Mouse (Mus musculus) heart, embryonic 16.5 days (tissue): ENCODE measurements around the gene Incenp. TPM values are rescaled to one million over a fixed set of nuclear protein-coding genes. Genes with fewer than 3 reads are reported as not detected.
A peak's percentile ranks its signal among the peaks of the same experiment; 100 is the strongest.
"Not testable (repeated sequence)": the region's sequence is repeated elsewhere in the genome, so short reads cannot be mapped to it uniquely, and the experiment has no call there.

Experiments
- ATAC-seq: fragments of 200-750 bp; cut with Nextera tagmentation; replicated peaks from 2 replicates; pipeline ENCODE4 v1.8.0; 2017; ENCODE audit warnings: moderate number of reproducible peaks; ENCODE audit not compliant: insufficient read depth, low FRiP score; ENCODE audit errors: extremely low read depth
- H3K27ac ChIP-seq: fragments of 300-500 bp; sonication (generic); 2 replicates; pipeline ENCODE4 v1.5.1; 2014; ENCODE audit warnings: mild to moderate bottlenecking, low read length, control low read depth, moderate library complexity
- H3K27me3 ChIP-seq: fragments of 300-500 bp; sonication (generic); 2 replicates; pipeline ENCODE4 v1.6.1; 2014; ENCODE audit warnings: low read length, mixed read lengths; ENCODE audit not compliant: control insufficient read depth, insufficient read depth
- H3K36me3 ChIP-seq: fragments of 300-500 bp; sonication (generic); 2 replicates; pipeline ENCODE4 v1.6.1; 2014; ENCODE audit not compliant: control insufficient read depth, insufficient read depth
- H3K4me1 ChIP-seq: fragments of 300-500 bp; sonication (generic); 2 replicates; pipeline ENCODE4 v1.6.1; 2014; ENCODE audit warnings: low read length, mixed read lengths; ENCODE audit not compliant: control insufficient read depth, insufficient read depth
- H3K4me2 ChIP-seq: fragments of 300-500 bp; sonication (generic); 2 replicates; pipeline ENCODE4 v1.6.1; 2014; ENCODE audit warnings: low read depth, mild to moderate bottlenecking, control low read depth, low read length
- H3K4me3 ChIP-seq: fragments of 300-500 bp; sonication (generic); 2 replicates; pipeline ENCODE4 v1.5.1; 2014; ENCODE audit warnings: mild to moderate bottlenecking, control low read depth, low read length
- H3K9ac ChIP-seq: fragments of 300-500 bp; sonication (generic); 2 replicates; pipeline ENCODE4 v1.6.1; 2014; ENCODE audit warnings: low read length, control low read depth
- H3K9me3 ChIP-seq: fragments of 300-500 bp; sonication (generic); replicated peaks from 2 replicates; pipeline ENCODE4 v1.6.1; 2016; ENCODE audit warnings: low read length; ENCODE audit not compliant: control insufficient read depth
- WGBS: fragments of 180-500 bp; shearing (Covaris S2); extraction: QIAGEN DNeasy Blood & Tissue Kit; methylation state at CpG from one replicate; pipeline ENCODE4 v1.1.7; 2014; 5-methylcytosine and 5-hydroxymethylcytosine counted together
- microRNA-seq: library from miRNA; unstranded; fragments of <30 nt; microRNA quantifications from one replicate; pipeline ENCODE4, GENCODE M21; 2017
- polyA plus RNA-seq: library from polyadenylated mRNA; unstranded; fragments of >200 nt; fragmentation: Nextera tagmentation; extraction: Ambion mirVana; gene quantifications from 2 replicates; pipeline ENCODE4 v1.2.1, GENCODE M21; 2015

Incenp gene
- polyA plus RNA-seq, 1 experiment from 2014 or later = 72.1 TPM

DNA sequence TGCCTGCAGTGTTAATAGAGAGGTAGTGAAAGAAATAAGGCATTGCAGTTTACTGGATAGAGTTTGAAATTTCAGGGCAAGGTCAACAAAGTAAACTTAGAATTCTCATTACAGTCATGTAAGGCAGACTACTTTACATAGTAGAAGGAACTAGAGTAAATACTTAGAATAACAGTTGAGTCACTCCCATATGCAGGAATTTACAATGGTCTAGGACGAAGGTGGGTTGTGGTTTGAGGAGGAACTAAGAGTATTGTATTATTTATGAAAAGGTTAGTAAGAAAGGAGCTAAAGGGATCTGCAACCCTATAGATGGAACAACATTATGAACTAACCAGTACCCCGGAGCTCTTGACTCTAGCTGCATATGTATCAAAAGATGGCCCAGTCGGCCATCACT, 38.5 kb downstream of the Incenp start:
- H3K9ac ChIP-seq, H3K4me3 ChIP-seq, H3K27ac ChIP-seq, H3K36me3 ChIP-seq, H3K9me3 ChIP-seq, ATAC-seq, H3K4me2 ChIP-seq, H3K4me1 ChIP-seq, H3K27me3 ChIP-seq: not testable (repeated sequence)
- 88% methylated on average over 2 of the region's 3 CpGs for WGBS

DNA sequence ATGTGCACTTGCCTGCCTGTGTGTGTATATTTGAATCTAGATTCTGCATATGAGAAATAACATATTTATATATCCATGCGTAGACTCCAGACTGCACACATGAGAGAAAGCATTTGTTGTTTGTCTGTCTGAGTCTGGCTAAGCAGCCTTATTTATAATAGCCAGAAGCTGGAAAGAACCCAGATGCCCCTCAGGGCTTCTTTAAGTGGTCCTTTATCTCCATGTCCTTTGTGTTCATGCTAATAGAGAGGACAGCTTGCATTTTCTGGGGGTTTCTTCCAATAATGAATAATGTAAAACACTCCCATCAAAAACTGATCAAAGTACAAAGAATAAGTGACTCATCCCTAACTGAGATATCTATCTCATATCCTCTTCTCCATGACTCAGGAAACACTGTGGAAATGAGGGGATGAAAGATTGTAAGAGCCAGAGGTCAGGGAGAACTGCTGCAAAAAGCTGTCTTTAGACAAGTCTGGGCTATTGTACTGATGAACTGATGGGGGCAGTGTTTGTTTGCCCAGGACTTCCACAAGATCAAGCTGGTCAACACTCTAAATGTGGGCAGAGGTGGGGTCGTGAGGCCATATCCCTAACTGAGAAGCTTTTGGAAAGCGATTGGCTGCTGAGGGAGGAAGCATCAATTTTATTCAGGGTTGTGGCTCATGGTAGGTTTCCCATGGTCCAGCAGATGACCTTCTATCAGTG, 49.8 kb downstream of the Incenp start:
- not testable (repeated sequence) for ATAC-seq, H3K27me3 ChIP-seq, H3K4me2 ChIP-seq, H3K4me3 ChIP-seq, H3K4me1 ChIP-seq, H3K9me3 ChIP-seq, H3K36me3 ChIP-seq, H3K9ac ChIP-seq, H3K27ac ChIP-seq
- 64% methylated on average over 3 of the region's 3 CpGs for WGBS

DNA sequence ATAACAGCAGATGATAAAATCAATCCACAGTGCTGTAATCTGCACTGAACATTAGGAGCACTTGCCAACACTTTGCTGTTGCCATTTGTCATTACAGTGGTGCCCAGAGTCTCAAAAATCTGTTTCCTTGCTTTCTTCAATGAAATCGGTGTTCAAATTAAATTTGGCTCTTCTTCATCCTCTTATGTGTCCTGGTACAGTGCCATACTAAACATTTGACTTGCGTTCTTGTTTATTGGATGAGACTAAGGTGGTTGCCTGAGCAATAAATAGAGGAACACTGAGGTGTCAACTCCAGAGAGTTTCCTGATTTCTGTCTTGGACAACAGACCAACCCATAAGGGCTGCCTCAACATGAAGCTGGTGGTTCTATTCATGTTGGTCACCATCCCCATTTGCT, 52.1 kb downstream of the Incenp start, which contains the start of gene Scgb2a2:
TSS of gene Scgb2a2 (plus strand) at position 301 of the 400 bp plus-strand sequence.
- Histone ChIP-seq H3K4me3 (no peak within 1 kb of the TSS), H3K36me3 (no peaks in the 10 kb centered on the region), H3K4me2 (no peak within 1 kb of the TSS), H3K27me3 (no peaks in the 10 kb centered on the region), H3K27ac (no peak within 1 kb of the TSS), H3K9ac (no peak within 1 kb of the TSS), H3K4me1 (no peaks in the 10 kb centered on the region), H3K9me3 (no peaks in the 10 kb centered on the region)
- no peak for ATAC-seq
- WGBS = 70% methylated on average over 2 of the region's 2 CpGs

DNA sequence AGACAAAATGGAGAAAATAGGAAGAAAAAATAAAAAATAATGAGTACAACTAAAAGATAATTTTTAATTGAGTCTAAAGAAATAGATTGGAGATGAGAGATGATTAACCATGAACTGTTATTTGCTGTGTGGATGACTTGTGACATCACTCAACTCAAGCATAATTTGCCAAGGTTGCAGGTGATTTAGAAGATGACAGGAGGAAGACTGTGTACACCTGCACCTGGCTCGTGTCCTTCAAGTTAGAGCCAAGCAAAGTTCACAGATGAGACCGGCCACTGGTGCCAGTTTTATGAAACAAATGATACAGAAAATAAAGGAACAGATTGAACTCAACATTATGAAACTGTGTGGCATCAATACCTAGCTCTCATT, 62.0 kb downstream of the Incenp start:
- Histone ChIP-seq H3K4me2 (no peak overlapping the region), H3K27me3 (no peaks in the 10 kb centered on the region), H3K4me3 (no peak overlapping the region), H3K9me3 (no peaks in the 10 kb centered on the region), H3K27ac (no peak overlapping the region), H3K9ac (no peak overlapping the region), H3K36me3 (no peaks in the 10 kb centered on the region), H3K4me1 (no peaks in the 10 kb centered on the region)
- WGBS = 51% methylated on average over 2 of the region's 2 CpGs
- no peak for ATAC-seq

DNA sequence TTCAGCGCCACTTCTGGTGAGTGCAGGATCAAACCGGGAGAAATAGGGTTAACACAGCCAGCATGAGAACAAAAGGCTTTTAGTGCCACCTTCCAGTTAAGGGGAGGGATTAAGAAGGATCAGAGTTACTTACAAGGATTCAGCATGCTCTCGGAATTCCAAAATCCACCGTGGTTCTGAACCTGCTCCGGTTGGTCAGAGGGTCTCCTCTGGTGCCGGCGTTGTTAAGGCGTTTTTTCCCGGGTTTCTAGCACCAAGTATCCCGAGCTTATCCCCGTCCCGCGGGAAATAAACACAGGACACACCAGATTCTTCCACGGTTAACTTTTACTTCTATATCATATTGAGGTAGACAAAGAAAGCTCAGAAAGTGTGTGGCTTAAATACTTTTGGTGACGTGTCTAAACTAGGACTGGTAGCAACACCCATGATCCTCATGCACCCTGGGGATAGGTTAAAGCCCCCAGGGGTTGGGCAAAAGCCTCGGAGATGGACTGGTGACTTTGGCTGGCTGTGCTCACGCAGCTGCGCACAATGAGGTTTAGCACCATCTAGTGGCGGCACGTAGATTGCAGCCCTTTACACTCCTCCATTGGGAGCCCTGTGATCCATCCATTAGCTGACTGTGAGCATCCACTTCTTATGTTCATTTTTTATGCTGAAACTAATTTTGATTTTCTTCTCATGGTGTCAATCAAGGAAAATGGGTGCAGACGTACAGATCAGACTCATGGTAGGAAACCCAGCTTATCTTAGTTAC, 62.6 kb downstream of the Incenp start:
- H3K9ac ChIP-seq, H3K4me1 ChIP-seq, H3K9me3 ChIP-seq, H3K36me3 ChIP-seq, H3K27me3 ChIP-seq: not testable (repeated sequence)
- H3K4me3 ChIP-seq = peak overlapping the region; percentile 47
- peak overlapping the region; percentile 48; the same call in 1 of the 2 replicates for H3K27ac ChIP-seq
- peak; percentile 83 for ATAC-seq
- WGBS = 18% methylated on average over 17 of the region's 21 CpGs
- H3K4me2 ChIP-seq = peak overlapping the region; percentile 45; the same call in 1 of the 2 replicates

Small RNA genes lying within 50 kb of the gene (microRNA-seq; reads per million reads assigned to microRNA genes)
- gene Gm22369 (not detected), gene Gm24484 (not detected)

Other genes with a start within 250 kb of the Incenp start
- gene Scgb2a2, start 52.0 kb downstream of the Incenp start, polyA plus RNA-seq = not detected in 2 replicates
- gene Fth1, start 81.0 kb upstream of the Incenp start, polyA plus RNA-seq = 1,934 and 2,252 TPM in 2 replicates
- gene Best1, start 102.1 kb upstream of the Incenp start, polyA plus RNA-seq = 0.28 and 0.30 TPM in 2 replicates
- gene Rab3il1, start 102.1 kb upstream of the Incenp start, polyA plus RNA-seq = 22.1 and 24.0 TPM in 2 replicates
- 31.5 and 46.1 TPM in 2 replicates for gene Fads3, start 142.0 kb upstream of the Incenp start, polyA plus RNA-seq
- 31.5 and 31.7 TPM in 2 replicates for gene Fads2, start 202.2 kb upstream of the Incenp start, polyA plus RNA-seq